Mouse (Mus musculus) G1E (cell line): ENCODE measurements around the gene Dchs2. TPM values are rescaled to one million over a fixed set of nuclear protein-coding genes. Genes with fewer than 3 reads are reported as not detected.

Source experiments
- ATAC-seq: 2 replicates; pipeline ENCODE4 v1.8.0; 2016; ENCODE audit warnings: mild to moderate bottlenecking; ENCODE audit not compliant: insufficient number of reproducible peaks, poor library complexity, low FRiP score, severe bottlenecking; ENCODE audit errors: extremely low read depth
- DNase-seq: peaks from one replicate; pipeline ENCODE4 v3.0.0; 2012; ENCODE audit warnings: low spot score
- H3K27me3 ChIP-seq: 2 replicates; pipeline ENCODE4 v1.6.1; 2012; ENCODE audit warnings: mild to moderate bottlenecking, low read length, inconsistent platforms; ENCODE audit not compliant: insufficient read depth
- H3K36me3 ChIP-seq: replicated peaks from 2 replicates; pipeline ENCODE3; 2012; ENCODE audit warnings: mild to moderate bottlenecking, inconsistent platforms
- H3K4me1 ChIP-seq: 2 replicates; pipeline ENCODE4 v1.6.1; 2012; ENCODE audit warnings: low read depth, low read length, inconsistent platforms, mixed read lengths; ENCODE audit not compliant: insufficient read depth
- H3K4me3 ChIP-seq: 2 replicates; pipeline ENCODE4 v1.5.1; 2012; ENCODE audit warnings: low read depth, mild to moderate bottlenecking, inconsistent platforms, low read length, moderate library complexity, mixed read lengths
- H3K9me3 ChIP-seq: replicated peaks from 2 replicates; pipeline ENCODE4 v1.6.1; 2012; ENCODE audit warnings: inconsistent platforms
- CTCF ChIP-seq: IDR thresholded peaks from 2 replicates; pipeline ENCODE4 v1.5.1; 2012; ENCODE audit warnings: low read depth, low read length, inconsistent platforms, mixed read lengths
- GATA1 ChIP-seq: IDR thresholded peaks from 2 replicates; pipeline ENCODE4 v1.6.1; 2012; ENCODE audit warnings: borderline replicate concordance, low read length, inconsistent platforms, mixed read lengths
- GATA2 ChIP-seq: IDR thresholded peaks from 2 replicates; pipeline ENCODE4 v1.6.1; 2012; ENCODE audit warnings: low read depth, low read length, inconsistent platforms, borderline replicate concordance
- POLR2AphosphoS5 ChIP-seq: IDR thresholded peaks from 2 replicates; pipeline ENCODE4 v1.6.1; 2012; ENCODE audit warnings: low read depth, low read length, inconsistent platforms; ENCODE audit not compliant: insufficient replicate concordance
- TAL1 ChIP-seq: conservative IDR thresholded peaks from 2 replicates; pipeline ENCODE4 v1.6.1; 2012; ENCODE audit warnings: low read depth, low read length, inconsistent platforms, mixed read lengths
- polyA plus RNA-seq: library from polyadenylated mRNA; stranded (reverse); fragments of >175 nt; gene quantifications from 2 replicates; pipeline ENCODE4 v1.2.3, GENCODE M21; 2012
- total RNA-seq, 2 experiments: library from RNA; stranded (forward) in 1 of 2; stranded (reverse) in 1 of 2; fragments of 200-1000 nt in 1 of 2; fragments of >200 nt in 1 of 2; fragmentation: Nextera tagmentation in 1 of 2; gene quantifications; 2 replicates each; pipeline ENCODE4 v1.2.3; 2014 to 2017

The Dchs2 gene
- total and polyA plus RNA-seq, 3 experiments = 0.05 TPM; not detected in 2

- no peak for TF ChIP-seq TAL1
- TF ChIP-seq GATA2 = no peak
- ATAC-seq (no peak), DNase-seq (no peak)
- no peaks in the 10 kb centered on the region for H3K27me3 ChIP-seq
- H3K4me3 ChIP-seq = no peak overlapping the region
- no peaks in the 10 kb centered on the region for H3K9me3 ChIP-seq
- no peaks in the 10 kb centered on the region for H3K36me3 ChIP-seq
- no peaks in the 10 kb centered on the region for H3K4me1 ChIP-seq
These were observed 218.2 kb downstream of the Dchs2 start for GRCm38 (mm10) chr3:83345928-83346327.

GRCm38 (mm10) chr3:83368500-83369068 lies 240.8 kb downstream of the Dchs2 start:
- no peak for DNase-seq
- H3K4me1 ChIP-seq = no peaks in the 10 kb centered on the region
- no peak overlapping the region for H3K4me3 ChIP-seq
- no peaks in the 10 kb centered on the region for H3K27me3 ChIP-seq
- no peak for TF ChIP-seq CTCF
- TF ChIP-seq GATA2 = no peak
- no peak for TF ChIP-seq TAL1
- TF ChIP-seq POLR2AphosphoS5 = no peak
- TF ChIP-seq GATA1 = no peak
- ATAC-seq = no peak
- H3K9me3 ChIP-seq = peaks cover 3% of the 10 kb centered on the region; the same call in 1 of the 2 replicates
- H3K36me3 ChIP-seq = no peaks in the 10 kb centered on the region

DNA sequence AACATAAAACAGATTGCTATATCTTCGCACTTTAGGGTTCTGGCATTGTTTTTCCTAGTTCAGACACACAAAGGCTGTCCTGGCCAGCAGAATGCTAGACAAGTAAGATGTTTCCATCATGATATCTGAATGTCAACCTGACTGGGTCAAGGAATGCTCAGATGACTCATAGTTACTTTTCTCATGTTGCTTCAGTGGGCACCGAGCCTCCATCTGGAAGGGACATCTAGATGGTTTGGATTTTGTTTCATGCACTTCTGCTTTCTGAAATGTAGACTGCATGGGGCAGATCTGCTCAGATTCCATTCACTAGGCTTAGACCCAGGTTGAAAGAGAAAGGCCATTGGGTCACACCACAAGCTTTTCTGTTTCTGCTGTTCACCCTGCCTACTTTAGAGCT lies 242.1 kb downstream of the Dchs2 start:
- DNase-seq (no peak), ATAC-seq (no peak)
- Histone ChIP-seq H3K4me1 (no peaks in the 10 kb centered on the region), H3K9me3 (peaks cover 3% of the 10 kb centered on the region; the same call in 1 of the 2 replicates), H3K4me3 (no peak overlapping the region), H3K27me3 (no peaks in the 10 kb centered on the region), H3K36me3 (no peaks in the 10 kb centered on the region)
- no peak for TF ChIP-seq POLR2AphosphoS5
- no peak for TF ChIP-seq TAL1
- TF ChIP-seq GATA1 = no peak
- no peak for TF ChIP-seq GATA2
- TF ChIP-seq CTCF = no peak

- Histone ChIP-seq H3K9me3 (no peaks in the 10 kb centered on the region), H3K4me3 (no peak overlapping the region), H3K4me1 (no peaks in the 10 kb centered on the region), H3K36me3 (no peaks in the 10 kb centered on the region), H3K27me3 (no peaks in the 10 kb centered on the region)
- TF ChIP-seq POLR2AphosphoS5 (no peak), TAL1 (no peak), CTCF (no peak), GATA1 (no peak), GATA2 (no peak)
- no peak for ATAC-seq
- DNase-seq = no peak
These were observed 246.6 kb downstream of the Dchs2 start for GRCm38 (mm10) chr3:83374333-83374732.

- TF ChIP-seq POLR2AphosphoS5 (no peak), TAL1 (no peak), GATA2 (no peak), CTCF (no peak), GATA1 (no peak)
- no peak for DNase-seq
These were observed 249.1 kb downstream of the Dchs2 start for GRCm38 (mm10) chr3:83376834-83377233.

More at GRCm38 (mm10) chr3:83376834-83377233, 249.1 kb downstream of the Dchs2 start:
- Histone ChIP-seq H3K4me1 (no peaks in the 10 kb centered on the region), H3K27me3 (no peaks in the 10 kb centered on the region), H3K4me3 (no peak overlapping the region), H3K36me3 (no peaks in the 10 kb centered on the region), H3K9me3 (no peaks in the 10 kb centered on the region)
- ATAC-seq = no peak

Other genes starting within 250 kb of the Dchs2 start
- not detected in 2 replicates for gene Lrat, start 224.0 kb upstream of the Dchs2 start, total RNA-seq (2014; fragmentation: Nextera tagmentation)
- under 0.01 and 0.27 TPM in 2 replicates for gene Lrat, start 224.0 kb upstream of the Dchs2 start, total RNA-seq (2017)
- gene Lrat, start 224.0 kb upstream of the Dchs2 start, polyA plus RNA-seq = not detected in 2 replicates
- gene Fgg, start 120.2 kb upstream of the Dchs2 start, total RNA-seq (2014; fragmentation: Nextera tagmentation) = not detected in 2 replicates
- gene Fgg, start 120.2 kb upstream of the Dchs2 start, total RNA-seq (2017) = 0.06 and 0.11 TPM in 2 replicates
- not detected in 2 replicates for gene Fgg, start 120.2 kb upstream of the Dchs2 start, polyA plus RNA-seq
- not detected in 2 replicates for gene Fga, start 101.9 kb upstream of the Dchs2 start, total RNA-seq (2014; fragmentation: Nextera tagmentation)
- 0.05 and 0.17 TPM in 2 replicates for gene Fga, start 101.9 kb upstream of the Dchs2 start, total RNA-seq (2017)
- not detected in 2 replicates for gene Fga, start 101.9 kb upstream of the Dchs2 start, polyA plus RNA-seq
- gene Fgb, start 78.1 kb upstream of the Dchs2 start, total RNA-seq (2014; fragmentation: Nextera tagmentation) = not detected in 2 replicates
- gene Fgb, start 78.1 kb upstream of the Dchs2 start, total RNA-seq (2017) = 0.06 and 0.11 TPM in 2 replicates
- gene Fgb, start 78.1 kb upstream of the Dchs2 start, polyA plus RNA-seq = not detected in 2 replicates
- gene Plrg1, start 72.4 kb upstream of the Dchs2 start, total RNA-seq (2014; fragmentation: Nextera tagmentation) = 83.2 and 99.5 TPM in 2 replicates
- gene Plrg1, start 72.4 kb upstream of the Dchs2 start, total RNA-seq (2017) = 121 and 122 TPM in 2 replicates
- gene Plrg1, start 72.4 kb upstream of the Dchs2 start, polyA plus RNA-seq = 6.6 and 6.7 TPM in 2 replicates